Mouse (Mus musculus): ENCODE measurements around the gene Cyyr1.

GRCm38 (mm10) chr16:85546519-85546918, 6.7 kb downstream of the Cyyr1 start:
- no peak for TF ChIP-seq CTCF (IDR thresholded peaks at IDR 0.05; ENCODE audit: low read depth)
- TF ChIP-seq EP300 (IDR thresholded peaks at IDR 0.05; ENCODE audit: low read depth), result no peak
